Mouse (Mus musculus) small intestine, adult 2 months (tissue): Measurements from ENCODE around the gene Rgs11.

ENCODE experiments used
- CTCF ChIP-seq: fragments of 200-500 bp; IDR thresholded peaks from 2 replicates; pipeline ENCODE4 v1.5.1; 2012; ENCODE audit warnings: low read depth, mild to moderate bottlenecking, control low read depth, inconsistent platforms, low read length, moderate library complexity, mixed read lengths; ENCODE audit not compliant: insufficient replicate concordance, insufficient read length; ENCODE audit errors: extremely low read depth
- POLR2A ChIP-seq: fragments of 200-500 bp; IDR thresholded peaks from 2 replicates; pipeline ENCODE4 v1.6.1; 2012; ENCODE audit warnings: low read depth, mild to moderate bottlenecking, control low read depth, inconsistent platforms, low read length, moderate library complexity

DNA sequence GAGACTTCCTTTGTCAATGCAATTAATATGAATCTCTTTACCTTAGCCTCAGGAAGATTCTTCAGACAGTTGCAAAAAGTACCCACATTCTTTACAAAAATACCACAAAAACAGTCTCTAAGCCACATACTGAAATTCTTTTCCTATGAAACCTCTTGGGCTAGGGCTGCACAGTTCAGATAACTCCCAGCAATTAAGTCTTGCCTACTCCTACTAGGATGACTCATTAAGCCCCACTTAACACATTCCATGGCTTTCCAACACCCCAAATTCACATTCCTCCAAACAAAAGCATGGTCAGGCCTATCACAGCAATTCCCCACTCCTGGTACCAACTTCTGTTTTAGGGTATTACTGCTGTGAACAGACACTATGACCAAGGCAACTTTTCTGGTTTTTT lies 24.1 kb upstream of the Rgs11 start:
- TF ChIP-seq CTCF (no peak), POLR2A (no peak)
